Mouse (Mus musculus): ENCODE data around the gene Slc38a7. TPM values are rescaled to one million over a fixed set of nuclear protein-coding genes. Genes with fewer than 3 reads are reported as not detected.
"Not testable (repeated sequence)": the region's sequence is repeated elsewhere in the genome, so short reads cannot be mapped to it uniquely, and the experiment has no call there.

The Slc38a7 gene
- total RNA-seq, 2 experiments from 2014 or later: 5.5 to 5.8 TPM

- DNase-seq (ENCODE audit: low spot score): no peak
Observed at GRCm38 (mm10) chr8:95850326-95850725, 3.0 kb downstream of the Slc38a7 start.

- DNase-seq (ENCODE audit: low spot score): no peak
Observed at GRCm38 (mm10) chr8:95848734-95849464, 4.4 kb downstream of the Slc38a7 start.

GRCm38 (mm10) chr8:95848061-95848551 lies 5.2 kb downstream of the Slc38a7 start:
- DNase-seq (ENCODE audit: low spot score): no peak

GRCm38 (mm10) chr8:95845026-95845425 lies 8.3 kb downstream of the Slc38a7 start:
- no peak for DNase-seq (ENCODE audit: low spot score)

- DNase-seq (ENCODE audit: low spot score): no peak
Observed at GRCm38 (mm10) chr8:95843968-95844367, 9.4 kb downstream of the Slc38a7 start.

- DNase-seq (ENCODE audit: low spot score): no peak
Observed at GRCm38 (mm10) chr8:95841436-95841835, 11.9 kb downstream of the Slc38a7 start.

GRCm38 (mm10) chr8:95839289-95839688 lies 14.1 kb downstream of the Slc38a7 start:
- DNase-seq (ENCODE audit: low spot score): no peak

- no peak for DNase-seq (ENCODE audit: low spot score)
Observed at GRCm38 (mm10) chr8:95837266-95837665, 16.1 kb downstream of the Slc38a7 start.

GRCm38 (mm10) chr8:95835891-95836290 lies 17.4 kb downstream of the Slc38a7 start:
- no peak for DNase-seq (ENCODE audit: low spot score)

- no peak for DNase-seq (ENCODE audit: low spot score)
Observed at GRCm38 (mm10) chr8:95833435-95833984, 19.8 kb downstream of the Slc38a7 start.

- DNase-seq (ENCODE audit: low spot score): peak; percentile 89
Observed at GRCm38 (mm10) chr8:95832603-95833434, 20.5 kb downstream of the Slc38a7 start.

- DNase-seq (ENCODE audit: low spot score): no peak
Observed at GRCm38 (mm10) chr8:95830144-95830543, 23.2 kb downstream of the Slc38a7 start.

GRCm38 (mm10) chr8:95825162-95825561 lies 28.2 kb downstream of the Slc38a7 start, which contains the start of gene Sap18b:
Sap18b (plus strand) TSS chr8:95825346.
- not testable (repeated sequence) for DNase-seq (ENCODE audit: low spot score)

- DNase-seq (ENCODE audit: low spot score): no peak
Observed at GRCm38 (mm10) chr8:95822699-95823098, 30.6 kb downstream of the Slc38a7 start.

- no peak for DNase-seq (ENCODE audit: low spot score)
Observed at GRCm38 (mm10) chr8:95822096-95822495, 31.2 kb downstream of the Slc38a7 start.

- no peak for DNase-seq (ENCODE audit: low spot score)
Observed at GRCm38 (mm10) chr8:95821266-95821665, 32.1 kb downstream of the Slc38a7 start.

GRCm38 (mm10) chr8:95818211-95818610 lies 35.1 kb downstream of the Slc38a7 start:
- peak; percentile 13 for DNase-seq (ENCODE audit: low spot score)

- DNase-seq (ENCODE audit: low spot score): no peak
Observed at GRCm38 (mm10) chr8:95817597-95817996, 35.7 kb downstream of the Slc38a7 start.

GRCm38 (mm10) chr8:95816044-95816708 lies 37.2 kb downstream of the Slc38a7 start:
- no peak for DNase-seq (ENCODE audit: low spot score)

GRCm38 (mm10) chr8:95810184-95810591 lies 43.2 kb downstream of the Slc38a7 start:
- DNase-seq (ENCODE audit: low spot score): no peak

GRCm38 (mm10) chr8:95809116-95809515 lies 44.2 kb downstream of the Slc38a7 start:
- DNase-seq (ENCODE audit: low spot score): no peak
